Mouse (Mus musculus): Measurements from ENCODE around the gene Slain2. TPM values are rescaled to one million over a fixed set of nuclear protein-coding genes. Genes with fewer than 3 reads are reported as not detected.

The Slain2 gene
- polyA plus RNA-seq, 1 experiment from 2014 or later: 11.8 TPM

GRCm38 (mm10) chr5:73023801-73024200 lies 109.7 kb downstream of the Slain2 start:
- no peak overlapping the region for H3K4me3 ChIP-seq (ENCODE audit: low read length)
- WGBS: 89% methylated on average over 13 of the region's 13 CpGs
- H3K36me3 ChIP-seq (ENCODE audit: insufficient read depth, low read length): peaks cover 28% of the 10 kb centered on the region
- H3K9ac ChIP-seq (replicated peaks; ENCODE audit: low read length): no peak overlapping the region
- 0 out of 2 replicates have a peak, but pooled peaks cover 1% of the 10 kb centered on the region for H3K4me1 ChIP-seq (ENCODE audit: insufficient read depth, low read length)
- H3K27ac ChIP-seq (ENCODE audit: low read length): no peak overlapping the region
- ATAC-seq (ENCODE audit: low FRiP score, low TSS enrichment): no peak
- H3K27me3 ChIP-seq (ENCODE audit: insufficient read depth, low read length): no peaks in the 10 kb centered on the region
- H3K9me3 ChIP-seq (ENCODE audit: low read length): no peaks in the 10 kb centered on the region
- H3K4me2 ChIP-seq (replicated peaks; ENCODE audit: low read depth, low read length): no peak overlapping the region

Other genes starting within 250 kb of the Slain2 start
- 0.06 and 0.28 TPM in 2 replicates for gene Txk, start 161.5 kb upstream of the Slain2 start, polyA plus RNA-seq (2015; fragmentation: Nextera tagmentation; extraction: Ambion mirVana)
- gene Tec, start 45.8 kb upstream of the Slain2 start, polyA plus RNA-seq (2015; fragmentation: Nextera tagmentation; extraction: Ambion mirVana): 11.2 and 12.1 TPM in 2 replicates
- not detected in 2 replicates for gene Gm10135, start 60.4 kb downstream of the Slain2 start, polyA plus RNA-seq (2015; fragmentation: Nextera tagmentation; extraction: Ambion mirVana)
- 1.2 and 1.8 TPM in 2 replicates for gene Slc10a4, start 92.6 kb downstream of the Slain2 start, polyA plus RNA-seq (2015; fragmentation: Nextera tagmentation; extraction: Ambion mirVana)

Measured in kidney, embryonic 16.5 days (tissue).